Mouse (Mus musculus): ENCODE results near the gene Cmah. TPM values are rescaled to one million over a fixed set of nuclear protein-coding genes. Genes with fewer than 3 reads are reported as not detected.

The Cmah gene
- total and polyA plus RNA-seq, 3 experiments = 1.4 to 2.2 TPM; not detected in 1

- TF ChIP-seq POLR2A (IDR thresholded peaks at IDR 0.05; ENCODE audit: control insufficient read depth in 1 of 2, insufficient read depth in 1 of 2, low read depth in 1 of 2, low read length in 2 of 2, poor library complexity in 1 of 2) = no peak
- no peaks in the 10 kb centered on the region; the same call in 1 of the 2 replicates for H3K79me2 ChIP-seq (ENCODE audit: control insufficient read depth, insufficient read depth, low read length, poor library complexity)
- H3K36me3 ChIP-seq (ENCODE audit: control insufficient read depth in 1 of 2, insufficient read depth in 2 of 2, low read length in 2 of 2) = peaks cover 0 to 24% of the 10 kb centered on the region in 2 experiments; a peak in 2 of 4 replicates
- H3K4me3 ChIP-seq (ENCODE audit: control insufficient read depth in 1 of 2, insufficient read depth in 1 of 2, low read depth in 2 of 2, low read length in 2 of 2) = no peak overlapping the region
- DNase-seq (ENCODE audit: low read depth, low spot score) = no peak
- H3K9me3 ChIP-seq (replicated peaks; ENCODE audit: insufficient read depth, low read length) = no peaks in the 10 kb centered on the region
- H3K27me3 ChIP-seq (ENCODE audit: control insufficient read depth in 1 of 2, insufficient read depth in 2 of 2, low read length in 2 of 2) = no peaks in the 10 kb centered on the region
- H3K27ac ChIP-seq (ENCODE audit: control insufficient read depth, low read depth, low read length) = no peak overlapping the region
- H3K4me1 ChIP-seq (ENCODE audit: control insufficient read depth in 1 of 2, insufficient read depth in 2 of 2, low read length in 2 of 2) = peaks cover 22 to 27% of the 10 kb centered on the region in 2 experiments
- H3K9ac ChIP-seq (ENCODE audit: control insufficient read depth, low read depth, low read length, poor library complexity, severe bottlenecking) = no peak overlapping the region
Observed at GRCm38 (mm10) chr13:24447043-24447442, 119.8 kb downstream of the Cmah start.

- TF ChIP-seq ZNF384 (IDR thresholded peaks at IDR 0.05; ENCODE audit: low read depth, low read length) (peak; percentile 54), USF2 (IDR thresholded peaks at IDR 0.05; ENCODE audit: borderline replicate concordance in 1 of 2, insufficient read depth in 1 of 2, low read depth in 1 of 2, low read length in 2 of 2) (no peak), POLR2AphosphoS5 (IDR thresholded peaks at IDR 0.05; ENCODE audit: borderline replicate concordance, low read depth, low read length) (no peak), CTCF (IDR thresholded peaks at IDR 0.05 in 2 of 3, conservative IDR thresholded peaks at IDR 0.05 in 1 of 3; ENCODE audit: control insufficient read depth in 1 of 3, insufficient read depth in 1 of 3, low read depth in 2 of 3, low read length in 3 of 3, poor library complexity in 1 of 3, severe bottlenecking in 1 of 3) (no peak), RCOR1 (IDR thresholded peaks at IDR 0.05; ENCODE audit: low read depth, low read length) (no peak)
- Histone ChIP-seq H3K79me2 (ENCODE audit: control insufficient read depth, insufficient read depth, low read length, poor library complexity) (no peaks in the 10 kb centered on the region; the same call in 1 of the 2 replicates), H3K9ac (ENCODE audit: control insufficient read depth, low read depth, low read length, poor library complexity, severe bottlenecking) (no peak overlapping the region), H3K9me3 (replicated peaks; ENCODE audit: insufficient read depth, low read length) (no peaks in the 10 kb centered on the region), H3K4me1 (ENCODE audit: control insufficient read depth in 1 of 2, insufficient read depth in 2 of 2, low read length in 2 of 2) (peaks cover 26 to 30% of the 10 kb centered on the region in 2 experiments), H3K27me3 (ENCODE audit: control insufficient read depth in 1 of 2, insufficient read depth in 2 of 2, low read length in 2 of 2) (no peaks in the 10 kb centered on the region), H3K4me3 (ENCODE audit: control insufficient read depth in 1 of 2, insufficient read depth in 1 of 2, low read depth in 2 of 2, low read length in 2 of 2) (no peak overlapping the region), H3K27ac (ENCODE audit: control insufficient read depth, low read depth, low read length) (no peak overlapping the region), H3K36me3 (ENCODE audit: control insufficient read depth in 1 of 2, insufficient read depth in 2 of 2, low read length in 2 of 2) (peaks cover 0 to 30% of the 10 kb centered on the region in 2 experiments; a peak in 2 of 4 replicates)
- DNase-seq (ENCODE audit: low read depth, low spot score) = no peak
Observed at GRCm38 (mm10) chr13:24448578-24448977, 121.4 kb downstream of the Cmah start.

- DNase-seq (ENCODE audit: low read depth, low spot score) = no peak
- TF ChIP-seq USF2 (IDR thresholded peaks at IDR 0.05; ENCODE audit: borderline replicate concordance in 1 of 2, insufficient read depth in 1 of 2, low read depth in 1 of 2, low read length in 2 of 2) (no peak), BHLHE40 (IDR thresholded peaks at IDR 0.05; ENCODE audit: borderline replicate concordance, low read depth, low read length) (no peak), NELFE (IDR thresholded peaks at IDR 0.05; ENCODE audit: low read depth, low read length) (no peak), CHD2 (IDR thresholded peaks at IDR 0.05; ENCODE audit: low read length) (no peak), SIN3A (IDR thresholded peaks at IDR 0.05; ENCODE audit: low read length) (no peak), MYC (IDR thresholded peaks at IDR 0.05; ENCODE audit: low read depth, low read length) (no peak), JUND (IDR thresholded peaks at IDR 0.05; ENCODE audit: low read depth, low read length) (no peak), MYB (IDR thresholded peaks at IDR 0.05; ENCODE audit: low read depth, low read length) (no peak)
- H3K36me3 ChIP-seq (ENCODE audit: control insufficient read depth in 1 of 2, insufficient read depth in 2 of 2, low read length in 2 of 2) = peaks cover 0 to 17% of the 10 kb centered on the region in 2 experiments; a peak in 2 of 4 replicates
Observed at GRCm38 (mm10) chr13:24451455-24451854, 124.3 kb downstream of the Cmah start.

More at GRCm38 (mm10) chr13:24451455-24451854, 124.3 kb downstream of the Cmah start:
- Histone ChIP-seq H3K9me3 (replicated peaks; ENCODE audit: insufficient read depth, low read length) (no peaks in the 10 kb centered on the region), H3K4me1 (ENCODE audit: control insufficient read depth in 1 of 2, insufficient read depth in 2 of 2, low read length in 2 of 2) (peaks cover 15 to 19% of the 10 kb centered on the region in 2 experiments), H3K27ac (ENCODE audit: control insufficient read depth, low read depth, low read length) (no peak overlapping the region), H3K27me3 (ENCODE audit: control insufficient read depth in 1 of 2, insufficient read depth in 2 of 2, low read length in 2 of 2) (no peaks in the 10 kb centered on the region), H3K79me2 (ENCODE audit: control insufficient read depth, insufficient read depth, low read length, poor library complexity) (no peaks in the 10 kb centered on the region; the same call in 1 of the 2 replicates), H3K9ac (ENCODE audit: control insufficient read depth, low read depth, low read length, poor library complexity, severe bottlenecking) (no peak overlapping the region), H3K4me3 (ENCODE audit: control insufficient read depth in 1 of 2, insufficient read depth in 1 of 2, low read depth in 2 of 2, low read length in 2 of 2) (no peak overlapping the region)
